Mouse (Mus musculus) left cerebral cortex, adult 18-20 months (tissue): ENCODE measurements around the gene Ramp1. TPM values are rescaled to one million over a fixed set of nuclear protein-coding genes. Genes with fewer than 3 reads are reported as not detected.

ENCODE experiments used
- DNase-seq, 2 experiments: peaks; one replicate each; pipeline ENCODE4 v3.0.0; 2021 to 2022; ENCODE audit warnings: low spot score in 2 of 2, mixed read lengths in 1 of 2
- total RNA-seq, 2 experiments: library from RNA; stranded (reverse); gene quantifications; 2 replicates each; pipeline ENCODE4 v1.2.3; 2021

Ramp1 gene
- total RNA-seq, 2 experiments from 2014 or later, result 51.6 to 52.7 TPM

- DNase-seq, result no peak
Observed at GRCm38 (mm10) chr1:91237676-91238075, 58.1 kb downstream of the Ramp1 start.

GRCm38 (mm10) chr1:91239112-91239511, 59.5 kb downstream of the Ramp1 start:
- peak; percentile 62 to 63 for DNase-seq

- no peak for DNase-seq
Observed at GRCm38 (mm10) chr1:91239800-91240199, 60.2 kb downstream of the Ramp1 start.

GRCm38 (mm10) chr1:91240685-91241084, 61.1 kb downstream of the Ramp1 start:
- DNase-seq, result no peak

GRCm38 (mm10) chr1:91241249-91241648, 61.6 kb downstream of the Ramp1 start:
- DNase-seq, result no peak

GRCm38 (mm10) chr1:91248242-91248641, 68.6 kb downstream of the Ramp1 start:
- DNase-seq, result no peak

GRCm38 (mm10) chr1:91248970-91249369, 69.3 kb downstream of the Ramp1 start:
- DNase-seq, result no peak

- peak; percentile 91 to 97 for DNase-seq
Observed at GRCm38 (mm10) chr1:91249564-91250414, 70.2 kb downstream of the Ramp1 start, which contains the start of gene Ube2f. Gene Ube2f (plus strand): TSS chr1:91250304.

GRCm38 (mm10) chr1:91250415-91251147, 71.0 kb downstream of the Ramp1 start:
- DNase-seq, result peak in 1 of 2 experiments; percentile 15

GRCm38 (mm10) chr1:91251148-91251650, 71.6 kb downstream of the Ramp1 start:
- DNase-seq, result no peak

- no peak for DNase-seq
Observed at GRCm38 (mm10) chr1:91251927-91252326, 72.3 kb downstream of the Ramp1 start.

- no peak for DNase-seq
Observed at GRCm38 (mm10) chr1:91257918-91258317, 78.3 kb downstream of the Ramp1 start.

- no peak for DNase-seq
Observed at GRCm38 (mm10) chr1:91259794-91260193, 80.2 kb downstream of the Ramp1 start.

GRCm38 (mm10) chr1:91262508-91262907, 82.9 kb downstream of the Ramp1 start:
- DNase-seq, result no peak

GRCm38 (mm10) chr1:91272260-91272659, 92.6 kb downstream of the Ramp1 start:
- DNase-seq, result no peak

Other genes with a start within 250 kb of the Ramp1 start
- gene Prlh, start 226.7 kb upstream of the Ramp1 start, total RNA-seq, result not detected
- not detected for gene Rab17, start 210.2 kb upstream of the Ramp1 start, total RNA-seq
- 10 to 100 TPM; 71.0 to 74.6 TPM for gene Lrrfip1, start 181.1 kb upstream of the Ramp1 start, total RNA-seq
- under 1 TPM in 1 of 2 experiments, not detected in 1; 0.09 TPM for gene Rbm44, start 34.7 kb upstream of the Ramp1 start, total RNA-seq
- gene Ube2f, start 70.5 kb downstream of the Ramp1 start, total RNA-seq, result 10 to 100 TPM; 57.6 to 57.9 TPM
- gene Scly, start 118.5 kb downstream of the Ramp1 start, total RNA-seq, result 10 to 100 TPM; 18.8 to 20.8 TPM
- under 1 TPM; 0.16 to 0.26 TPM for gene Espnl, start 142.3 kb downstream of the Ramp1 start, total RNA-seq
- under 1 TPM; 0.26 to 0.30 TPM for gene Klhl30, start 171.2 kb downstream of the Ramp1 start, total RNA-seq
- under 1 TPM; 0.30 to 0.58 TPM for gene Erfe, start 186.6 kb downstream of the Ramp1 start, total RNA-seq
- 10 to 100 TPM; 60.1 to 64.3 TPM for gene Ilkap, start 219.0 kb downstream of the Ramp1 start, total RNA-seq
- gene Hes6, start 234.2 kb downstream of the Ramp1 start, total RNA-seq, result 10 to 100 TPM; 15.3 to 17.4 TPM